Mouse (Mus musculus) inflammation-experienced regulatory T-cells, adult 16 weeks (primary cell): ENCODE results near the gene Lrrc27. TPM values are rescaled to one million over a fixed set of nuclear protein-coding genes. Genes with fewer than 3 reads are reported as not detected.

Source experiments
- polyA plus RNA-seq: library from polyadenylated mRNA; unstranded; fragments of 100-300 nt; shearing (Covaris generic); gene quantifications from one replicate; pipeline ENCODE4 v1.2.1, GENCODE M21; 2017

The Lrrc27 gene
- polyA plus RNA-seq = 2.4 TPM

GRCm38 (mm10) chr7:139212754-139213745 lies at the start of gene Lrrc27, which contains the start of gene Stk32c:
TSS of gene Lrrc27 (plus strand) at chr7:139212988.
TSS of gene Stk32c (minus strand) at chr7:139213307.

DNA sequence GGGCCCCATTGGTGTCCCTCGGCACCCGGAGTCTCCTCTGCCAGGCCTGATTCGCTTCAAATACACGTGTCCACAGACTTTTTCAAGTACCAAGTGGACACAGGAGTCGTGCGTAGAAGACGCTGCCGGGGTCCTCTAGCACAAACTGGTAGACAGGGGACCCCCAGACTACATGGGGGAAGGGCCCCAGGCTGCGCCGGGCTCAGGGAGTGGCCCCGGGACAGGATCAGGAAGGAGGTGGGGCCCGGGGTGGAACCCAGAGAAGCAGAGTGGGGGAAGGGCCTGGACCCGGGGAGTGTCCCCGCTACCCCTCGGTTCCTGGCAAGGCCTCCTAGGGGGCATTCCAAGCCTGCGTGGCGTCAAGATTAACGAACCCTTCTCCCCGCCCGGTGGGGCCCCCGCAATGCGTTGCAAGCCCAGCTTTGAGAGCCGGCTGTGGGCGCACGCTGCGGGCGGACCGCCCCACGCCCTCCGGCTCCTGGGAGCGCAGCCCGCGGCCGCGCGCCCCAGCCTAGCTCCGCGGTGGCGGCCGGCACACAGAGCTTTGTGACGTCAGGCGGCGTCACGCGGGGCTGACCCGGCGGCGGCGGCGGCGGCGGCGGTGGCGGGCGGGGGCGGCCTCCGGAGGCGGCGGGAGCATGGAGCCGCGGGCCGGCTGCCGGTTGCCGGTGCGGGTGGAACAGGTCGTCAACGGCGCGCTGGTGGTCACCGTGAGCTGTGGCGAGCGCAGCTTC lies 35.3 kb downstream of the Lrrc27 start, which contains the start of gene Pwwp2b:
Pwwp2b (plus strand) TSS at position 602 of the 734 bp plus-strand sequence.

Other genes with a start within 250 kb of the Lrrc27 start
- gene Dpysl4, start 127.0 kb upstream of the Lrrc27 start, polyA plus RNA-seq = not detected
- 0.56 TPM for gene Stk32c, start 319 bp downstream of the Lrrc27 start, polyA plus RNA-seq
- gene Pwwp2b, start 35.5 kb downstream of the Lrrc27 start, polyA plus RNA-seq = 2.6 TPM
- 8.7 TPM for gene Inpp5a, start 176.1 kb downstream of the Lrrc27 start, polyA plus RNA-seq